In the genomic region with DNA sequence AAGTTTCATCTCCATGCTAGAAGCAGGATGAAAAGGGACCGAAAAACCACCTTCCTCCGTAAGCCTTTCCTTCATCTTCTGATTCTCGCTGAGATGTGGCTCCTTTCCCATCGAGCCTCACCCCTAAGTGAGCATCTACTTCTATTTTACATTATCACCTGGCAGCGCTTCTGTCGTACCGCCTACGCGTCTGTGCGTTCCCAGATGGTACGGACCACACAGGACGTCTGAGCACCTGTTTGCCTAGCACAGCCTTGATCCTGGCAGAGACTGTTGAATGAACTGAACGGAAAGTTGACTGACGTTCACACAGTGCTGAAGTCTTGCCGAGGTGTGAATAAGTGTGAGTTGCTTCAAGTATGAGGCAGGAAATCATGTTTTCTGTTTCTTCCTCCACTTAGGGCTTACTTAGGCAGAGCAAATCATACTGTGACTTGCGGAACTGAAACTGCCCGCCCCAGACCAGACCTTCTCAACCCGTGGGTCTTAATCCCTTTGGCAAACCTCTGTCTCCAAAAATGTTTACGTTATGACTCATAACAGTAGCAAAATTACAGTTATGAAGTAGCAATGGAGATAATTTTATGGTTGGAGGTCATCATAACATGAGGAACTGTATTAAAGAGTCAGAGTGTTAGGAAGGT, we compare ENCODE assay signal across 1 mouse cellular context.
TF ChIP-seq lines count a peak whose summit lies in the region.

No protein-coding gene starts in this region.

TF ChIP-seq in CH12.LX, 34 proteins besides CTCF, POLR2A, EP300 and RAD21 (continued from another document):
- TF ChIP-seq ZMIZ1 (IDR thresholded peaks at IDR 0.05; ENCODE audit: low read depth, low read length) (no peak), RCOR1 (conservative IDR thresholded peaks at IDR 0.05; ENCODE audit: low read depth, low read length) (peak; percentile 95), CHD1 (IDR thresholded peaks at IDR 0.05; ENCODE audit: low read depth, low read length) (no peak), MYC (IDR thresholded peaks at IDR 0.05; ENCODE audit: low read depth, low read length) (0 out of 2 replicates have a peak, but pooled peaks have one; percentile 32), ZC3H11A (IDR thresholded peaks at IDR 0.05; ENCODE audit: low read depth, low read length) (no peak), GABPA (IDR thresholded peaks at IDR 0.05; ENCODE audit: insufficient replicate concordance, low read depth, low read length) (no peak), MXI1 (IDR thresholded peaks at IDR 0.05; ENCODE audit: low read depth, low read length) (no peak), NRF1 (IDR thresholded peaks at IDR 0.05; ENCODE audit: low read depth, low read length) (0 out of 2 replicates have a peak, but pooled peaks have one; percentile 10), MAX (IDR thresholded peaks at IDR 0.05; ENCODE audit: low read length) (peak; percentile 62), POLR2AphosphoS2 (IDR thresholded peaks at IDR 0.05; ENCODE audit: low read depth, low read length) (no peak), ETS1 (conservative IDR thresholded peaks at IDR 0.05; ENCODE audit: low read depth, low read length) (peak; percentile 58), JUN (IDR thresholded peaks at IDR 0.05; ENCODE audit: insufficient read depth, low read depth, low read length) (peak; percentile 89), IRF4 (IDR thresholded peaks at IDR 0.05; ENCODE audit: low read depth, low read length) (peak; percentile 99), KAT2A (IDR thresholded peaks at IDR 0.05; ENCODE audit: insufficient replicate concordance, low read length) (no peak), ZNF384 (IDR thresholded peaks at IDR 0.05; ENCODE audit: low read depth, low read length) (no peak), ELF1 (IDR thresholded peaks at IDR 0.05; ENCODE audit: low read depth, low read length) (0 out of 2 replicates have a peak, but pooled peaks have one; percentile 24)
